Mouse (Mus musculus): ENCODE measurements at regions not wholly inside any gene's neighbourhood (a gene's known extent, or its start where the extent isn't known, plus 50 kb on each side); places are given as distances from the start of the nearest gene placed in this dataset.
"Not testable (repeated sequence)": the region's sequence is repeated elsewhere in the genome, so short reads cannot be mapped to it uniquely, and the experiment has no call there.

- TF ChIP-seq CHD2 (IDR thresholded peaks at IDR 0.05; ENCODE audit: low read length); MAFK (IDR thresholded peaks at IDR 0.05; ENCODE audit: borderline replicate concordance, low read depth, low read length); POLR2A (IDR thresholded peaks at IDR 0.05; ENCODE audit: control insufficient read depth in 1 of 2, insufficient read depth in 1 of 2, low read depth in 1 of 2, low read length in 2 of 2, poor library complexity in 1 of 2); SMC3 (IDR thresholded peaks at IDR 0.05; ENCODE audit: low read depth, low read length); CTCF (IDR thresholded peaks at IDR 0.05 in 2 of 3, conservative IDR thresholded peaks at IDR 0.05 in 1 of 3; ENCODE audit: control insufficient read depth in 1 of 3, insufficient read depth in 1 of 3, low read depth in 2 of 3, low read length in 3 of 3, poor library complexity in 1 of 3, severe bottlenecking in 1 of 3); HCFC1 (IDR thresholded peaks at IDR 0.05; ENCODE audit: low read depth, low read length): not testable (repeated sequence)
Measured at GRCm38 (mm10) chr13:12859930-12860329, 60.1 kb upstream of the Prl2c3 start.

All from MEL (cell line).